Comparison of ENCODE assay signal across 25 mouse cellular contexts in the genomic region with DNA sequence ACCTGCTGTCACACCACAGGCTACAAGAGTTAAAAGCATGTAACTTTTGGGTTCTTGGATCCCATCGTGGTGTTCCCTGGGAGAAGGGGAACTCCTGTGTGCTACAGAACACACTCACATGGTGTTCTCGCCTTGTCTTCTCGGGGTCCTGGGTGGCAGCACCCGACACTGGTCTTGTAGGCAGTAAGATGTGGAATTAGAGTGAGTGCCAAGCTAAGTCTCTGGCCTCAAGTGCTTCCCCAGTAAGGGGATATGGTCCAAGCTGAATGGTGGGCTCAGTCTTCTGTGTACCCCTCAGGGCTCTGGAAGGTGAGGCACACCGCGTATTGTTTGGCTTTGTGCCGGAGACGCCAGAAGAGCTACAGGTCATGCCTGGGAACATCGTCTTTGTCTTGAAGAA.
"Had no signal": no experiment of that assay in that cellular context is flagged by ENCODE, and none has a peak within 500 bp of the region (broad histone marks: within the 10 kb centered on the region; RNA-seq: fewer than 3 reads in every experiment).

No protein-coding gene starts in this region.

- DNase-seq: gastrocnemius, adult 2 months; gastrocnemius, postnatal 10 days; gastrocnemius, postnatal 25 days; heart, postnatal 10 days; heart, postnatal 4 days; kidney, adult 11 months; kidney, adult 2 months; kidney, adult 9 months; kidney, postnatal 14 days; kidney, postnatal 36 days; layer of hippocampus, postnatal 36 days; liver; liver, embryonic 13.5 days; liver, postnatal 0 days had no signal

- H3K4me1 ChIP-seq: heart, embryonic 12.5 days; hindbrain, embryonic 15.5 days; limb, embryonic 10.5 days; limb, embryonic 12.5 days; liver, embryonic 13.5 days; liver, embryonic 15.5 days had no signal

- H3K36me3 ChIP-seq: heart, embryonic 12.5 days; hindbrain, embryonic 15.5 days; kidney, embryonic 15.5 days; liver, embryonic 13.5 days had no signal

- H3K9me3 ChIP-seq: heart, embryonic 12.5 days; hindbrain, embryonic 10.5 days; hindbrain, embryonic 13.5 days; hindbrain, embryonic 15.5 days; kidney, embryonic 15.5 days; limb, embryonic 10.5 days; limb, embryonic 12.5 days; liver, embryonic 13.5 days; liver, embryonic 15.5 days had no signal

- ATAC-seq: hindbrain, postnatal 0 days; intestine, embryonic 16.5 days; liver, postnatal 0 days had no signal

- H3K27me3 ChIP-seq: heart, embryonic 12.5 days; hindbrain, embryonic 13.5 days; hindbrain, embryonic 15.5 days; kidney, embryonic 15.5 days; limb, embryonic 12.5 days; liver, embryonic 13.5 days; liver, embryonic 15.5 days had no signal

- H3K4me3 ChIP-seq: gastrocnemius, adult 2 months; heart, embryonic 12.5 days; hindbrain, embryonic 10.5 days; hindbrain, embryonic 13.5 days; hindbrain, embryonic 15.5 days; kidney, embryonic 15.5 days; limb, embryonic 10.5 days; limb, embryonic 12.5 days; liver, embryonic 13.5 days; liver, embryonic 15.5 days had no signal

- H3K9ac ChIP-seq: heart, embryonic 12.5 days; hindbrain, embryonic 13.5 days; hindbrain, embryonic 15.5 days; kidney, embryonic 15.5 days; limb, embryonic 12.5 days; liver, embryonic 13.5 days; liver, embryonic 15.5 days; liver, postnatal 0 days had no signal

- H3K4me2 ChIP-seq: heart, embryonic 12.5 days; hindbrain, embryonic 13.5 days; hindbrain, embryonic 15.5 days; kidney, embryonic 15.5 days; limb, embryonic 12.5 days; liver, embryonic 13.5 days; liver, embryonic 15.5 days had no signal

- H3K27ac ChIP-seq: gastrocnemius, adult 2 months; hindbrain, embryonic 10.5 days; hindbrain, embryonic 13.5 days; hindbrain, embryonic 15.5 days; hindbrain, postnatal 0 days; kidney, embryonic 15.5 days; kidney, postnatal 0 days; limb, embryonic 10.5 days; limb, embryonic 12.5 days; liver, embryonic 13.5 days; liver, embryonic 15.5 days had no signal
